Mouse (Mus musculus) T-helper 1 cell (primary cell): ENCODE results near the gene Ttf1.

ENCODE experiments used
- in situ Hi-C: fragments of 300-600 bp; cut with MboI, MseI; formaldehyde crosslinking; loops from one replicate; pipeline ENCODE4 v1.15.1; 2025; ENCODE audit warnings: high pct_unique_total_duplicates

Gene Ttf1

DNA sequence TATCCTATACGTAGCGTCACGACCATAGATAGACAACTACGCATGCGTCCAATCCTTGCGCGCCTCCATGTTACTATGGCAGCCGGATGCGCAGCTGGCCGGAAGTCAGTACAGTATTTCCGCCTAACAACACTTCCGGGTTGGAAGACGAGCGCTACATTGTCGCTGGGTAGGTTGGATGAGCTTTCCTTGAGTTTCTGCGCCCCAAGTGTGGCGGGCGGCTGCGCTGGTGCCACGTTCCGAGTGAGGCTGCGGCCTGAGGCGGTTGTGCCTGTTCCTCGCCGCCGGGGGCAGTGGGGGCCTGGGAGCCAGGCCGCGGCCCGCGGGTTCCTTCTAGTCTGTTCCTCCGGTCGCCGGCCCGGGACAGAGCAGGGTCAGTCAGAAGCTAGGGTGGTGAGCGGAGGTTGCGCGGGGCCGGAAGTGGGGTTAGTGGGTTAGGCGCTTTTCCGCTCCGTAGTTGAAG, at the start of gene Ttf1:
Gene Ttf1, plus strand, starts transcription at position 128 of the 463 bp plus-strand sequence.
- in situ Hi-C loops = no loop called here

DNA sequence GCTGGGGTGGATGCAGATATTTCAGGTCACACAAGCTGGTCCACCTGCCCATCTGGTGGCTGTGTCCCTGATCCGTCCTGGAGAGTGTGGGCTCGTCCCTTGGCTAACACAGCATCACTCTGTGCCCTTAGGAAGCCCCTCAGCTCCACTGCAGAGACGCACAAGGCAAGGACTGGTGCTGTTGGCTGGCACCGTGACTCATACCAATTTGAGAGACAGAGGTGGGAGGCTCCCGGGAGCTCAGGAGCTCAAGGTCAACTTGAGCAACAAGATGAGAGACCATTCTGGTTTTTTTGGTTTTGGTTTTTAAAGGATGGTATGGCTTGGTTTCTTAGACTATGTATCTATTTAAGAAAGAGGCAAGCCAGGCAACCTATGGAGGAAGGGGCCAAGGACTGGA, 47.5 kb upstream of the Ttf1 start:
- in situ Hi-C loops = no loop called here

DNA sequence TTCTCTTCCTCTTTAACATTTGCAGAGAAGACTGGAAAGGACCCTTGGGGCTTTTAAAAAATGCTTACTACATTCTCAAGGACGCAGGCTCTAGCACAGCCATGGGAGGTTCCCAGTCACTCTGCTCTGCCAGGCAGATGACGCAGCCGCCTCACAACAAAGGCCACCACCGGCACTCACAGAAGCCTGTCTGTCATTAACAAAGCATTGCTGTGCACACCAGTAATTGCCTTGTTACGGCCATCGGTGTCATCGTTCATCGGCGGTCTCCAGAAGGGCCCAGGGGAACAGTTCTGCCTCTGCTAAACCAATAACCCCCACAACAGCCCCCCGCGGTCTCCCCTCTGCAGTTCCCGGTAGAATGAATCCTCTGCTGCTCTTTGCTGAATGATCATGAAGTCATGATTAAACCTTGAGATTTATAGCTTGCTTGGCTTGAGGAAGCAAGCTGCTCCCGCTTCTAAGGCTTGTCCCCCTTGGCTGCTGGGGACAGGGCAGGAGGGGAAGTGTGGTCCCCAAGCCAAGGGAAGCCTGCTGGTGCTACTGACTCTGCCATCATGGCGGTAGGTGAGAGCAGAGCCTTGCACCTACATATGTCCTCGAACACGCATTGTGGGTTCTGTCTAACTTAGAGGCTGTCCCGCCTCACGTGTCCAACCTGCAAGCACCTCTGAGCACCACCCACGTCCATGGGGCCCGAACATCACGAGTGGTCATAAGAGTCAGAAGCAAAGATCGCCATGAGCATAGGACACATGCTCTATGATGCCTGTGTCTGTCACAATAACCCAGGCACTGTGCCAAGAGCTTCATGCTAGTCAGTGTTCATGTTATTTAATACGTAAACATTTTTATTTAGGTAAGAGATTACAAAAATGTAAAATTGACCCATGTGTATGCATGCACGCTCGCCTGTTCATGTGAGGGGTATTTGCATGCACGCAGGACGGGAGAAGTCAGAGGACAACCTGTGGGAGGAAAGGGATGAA, 43.2 kb upstream of the Ttf1 start:
- in situ Hi-C loops = no loop called here

DNA sequence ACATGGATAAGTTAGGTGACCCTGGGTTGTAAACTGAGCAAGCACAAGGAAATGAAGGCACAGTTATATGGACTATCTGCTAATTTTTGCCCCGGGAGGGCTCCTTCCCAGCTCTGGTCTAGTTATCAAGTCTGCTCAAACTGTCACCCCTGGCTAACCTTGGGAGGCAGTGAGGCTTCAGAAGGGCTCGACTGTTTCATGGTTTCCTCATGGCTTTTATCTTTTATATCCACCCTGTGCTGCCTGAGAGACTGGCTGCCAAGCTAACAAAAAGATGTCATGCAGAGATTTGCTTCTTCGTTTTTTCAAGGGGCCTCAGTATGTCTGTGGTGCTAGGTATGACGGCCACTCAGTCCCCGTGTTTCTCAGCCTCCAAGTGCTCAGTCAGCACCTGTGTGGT, 41.4 kb upstream of the Ttf1 start:
- in situ Hi-C loops = no loop called here

DNA sequence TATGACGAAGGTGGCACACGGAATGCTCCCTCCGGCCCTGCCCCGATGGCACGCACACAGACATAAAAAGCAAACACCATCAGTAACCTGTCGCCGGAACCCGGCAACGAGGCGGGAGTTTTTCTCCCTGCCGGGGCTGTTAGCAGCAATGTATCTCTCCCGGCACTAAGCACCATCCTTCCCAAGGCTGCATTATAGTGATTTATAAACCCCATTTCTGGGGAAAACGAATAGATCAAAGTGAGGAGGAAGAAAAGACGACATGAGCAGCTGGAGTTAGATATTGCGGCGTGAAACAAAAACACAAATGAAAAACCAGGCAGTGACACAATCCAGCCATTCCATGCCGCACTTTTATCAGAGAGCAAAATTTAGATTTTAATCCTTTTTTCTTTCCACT, 39.0 kb upstream of the Ttf1 start:
- in situ Hi-C loops = no loop called here

DNA sequence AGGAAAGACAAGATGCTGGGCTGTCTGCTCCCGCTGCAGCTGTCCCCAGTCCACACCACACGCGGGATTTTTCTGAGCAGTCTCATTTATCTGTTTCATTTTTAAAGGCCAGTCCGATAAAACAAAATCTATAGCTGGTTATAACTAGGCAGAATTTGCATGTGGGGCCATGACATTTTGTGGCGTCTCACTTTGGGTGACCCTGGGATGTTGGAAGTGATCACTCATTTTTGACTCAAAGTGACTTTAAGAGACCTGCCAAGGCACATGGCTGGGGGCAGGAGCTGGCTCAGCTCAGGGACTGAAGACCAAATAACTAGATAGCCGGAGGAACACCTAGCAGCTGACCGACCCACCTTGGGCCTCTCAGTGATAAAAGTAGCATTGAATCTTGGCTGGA, 37.1 kb upstream of the Ttf1 start:
- in situ Hi-C loops = no loop called here

DNA sequence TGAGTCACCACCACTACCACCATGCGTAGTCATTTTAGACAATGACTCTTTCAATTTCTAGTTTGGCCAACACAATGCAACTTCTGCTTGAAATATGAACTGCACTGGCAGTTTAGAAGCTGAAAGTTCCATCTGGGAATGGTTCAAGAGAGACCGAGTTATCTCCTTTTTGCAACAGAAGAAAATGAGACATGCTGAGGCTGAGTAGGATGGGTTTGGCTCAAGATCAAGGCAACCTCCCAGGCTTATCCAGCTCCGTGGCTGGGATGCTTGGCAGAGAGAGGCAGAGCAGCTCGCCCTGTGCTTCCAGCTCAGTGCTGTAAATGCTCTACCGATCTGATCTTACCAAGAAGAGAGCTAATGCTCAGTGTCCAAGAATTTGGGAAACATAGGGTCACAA, 34.8 kb upstream of the Ttf1 start:
- in situ Hi-C loops = no loop called here

DNA sequence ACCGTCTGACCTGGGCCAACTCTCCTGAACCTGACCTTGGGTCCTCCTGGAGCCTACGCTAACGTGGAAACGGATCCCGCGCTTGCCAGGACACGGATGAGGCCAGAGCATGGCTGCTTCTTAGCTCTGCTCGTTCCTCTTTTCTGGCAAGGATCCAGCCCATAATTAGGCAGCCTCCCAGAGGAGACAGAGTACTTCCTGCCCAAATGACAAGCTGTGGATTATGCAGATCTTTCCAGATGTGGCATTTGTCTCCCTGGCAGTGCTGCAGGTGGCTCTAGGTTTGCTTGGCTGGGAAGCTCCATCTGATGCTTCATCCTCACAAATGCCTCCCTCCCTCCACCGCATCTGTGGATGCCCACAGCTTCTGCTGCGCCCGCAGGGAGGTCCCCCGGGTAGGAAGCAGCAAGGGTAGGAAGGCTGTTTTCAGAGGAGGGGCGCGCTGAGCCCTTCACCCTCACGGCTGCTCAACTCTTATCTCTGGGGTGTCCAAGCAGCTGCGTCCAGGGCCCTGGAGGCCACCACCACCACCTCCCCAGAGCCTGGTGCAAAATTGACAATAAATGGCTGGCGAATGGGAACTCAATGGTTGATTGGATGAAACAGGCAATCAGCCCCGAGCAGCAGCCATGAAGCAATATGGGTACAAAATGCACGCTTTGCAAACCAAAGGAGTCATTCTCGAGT, 29.9 kb upstream of the Ttf1 start:
- in situ Hi-C loops = no loop called here

DNA sequence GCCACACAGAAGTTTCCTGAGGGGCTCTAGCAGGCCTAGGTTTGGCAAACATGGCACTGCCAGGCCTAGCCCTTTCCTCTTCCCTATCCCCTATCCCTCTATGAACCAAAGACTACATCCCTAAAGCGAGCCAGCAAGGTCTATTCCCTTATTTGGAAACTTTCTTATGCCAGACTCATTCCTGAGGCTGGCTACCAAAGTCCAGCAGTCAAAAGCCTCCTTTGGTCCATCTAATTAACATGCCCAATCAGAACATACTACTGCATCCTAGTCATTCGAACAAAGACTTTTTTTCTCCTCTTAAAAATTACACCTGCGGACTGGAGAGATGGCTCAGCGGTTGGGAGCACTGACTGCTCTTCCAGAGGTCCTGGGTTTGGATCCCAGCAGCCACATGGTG, 28.1 kb upstream of the Ttf1 start:
- in situ Hi-C loops = no loop called here

DNA sequence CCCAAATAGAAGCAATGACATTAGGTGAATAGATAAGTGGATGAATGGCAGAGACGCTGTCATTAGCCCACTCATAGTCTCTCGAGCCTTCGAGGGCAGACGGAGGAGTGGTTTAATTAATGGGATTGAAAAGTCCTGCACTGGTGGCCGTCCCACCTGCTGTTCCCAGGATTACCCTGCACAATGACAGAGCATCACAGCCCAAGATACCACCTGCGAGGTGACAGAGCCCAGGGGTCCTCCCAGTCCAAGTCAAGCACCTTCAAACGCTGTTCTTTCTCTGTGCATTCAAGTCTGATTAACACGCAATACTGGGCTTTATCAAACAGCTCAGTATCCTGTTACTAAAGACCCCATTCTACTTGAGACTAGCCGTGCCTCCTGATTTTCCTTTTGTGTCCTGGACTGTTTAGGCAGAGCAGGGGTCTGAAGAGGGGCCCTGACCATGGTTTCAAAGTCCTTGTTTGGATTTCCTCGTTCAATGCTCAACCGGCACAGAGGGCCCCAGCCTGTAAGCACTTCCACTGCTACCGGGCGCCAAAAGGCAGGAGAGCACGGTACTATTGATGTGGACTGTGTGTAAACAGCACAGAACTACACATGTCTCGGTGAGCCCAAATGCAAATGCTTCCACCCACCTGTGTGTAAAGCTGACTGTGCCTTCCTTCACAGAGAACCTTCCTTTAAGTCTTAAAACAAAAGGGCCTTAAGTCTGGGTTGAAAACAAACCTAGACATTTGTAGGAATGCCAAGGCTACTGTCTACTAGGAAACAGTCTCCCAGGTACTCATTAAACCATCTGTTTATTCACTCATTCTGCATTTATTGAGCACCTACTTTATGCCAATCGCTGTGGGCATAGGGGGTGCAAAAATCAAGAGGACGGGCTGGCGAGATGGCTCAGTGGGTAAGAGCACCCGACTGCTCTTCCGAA, 25.3 kb upstream of the Ttf1 start:
- in situ Hi-C loops = no loop called here

DNA sequence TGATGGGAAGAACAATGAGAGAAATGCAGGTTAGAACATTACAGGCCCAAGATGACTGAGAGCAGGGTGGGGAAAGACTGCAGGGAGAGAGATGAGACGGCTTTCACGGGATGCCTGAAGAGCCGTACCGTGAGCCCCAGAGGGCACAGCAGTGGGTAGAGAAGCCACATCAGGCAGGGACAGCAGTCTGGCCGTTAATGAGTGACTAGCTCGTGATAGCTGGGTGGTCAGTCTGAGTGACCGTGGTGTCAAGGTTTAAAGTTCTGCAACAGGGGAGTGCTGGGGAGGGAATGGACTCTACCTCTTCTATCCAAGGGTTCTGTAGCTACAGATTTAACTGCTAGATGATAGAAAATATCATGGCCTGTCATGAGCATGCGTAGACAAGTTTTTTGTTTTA, 24.4 kb upstream of the Ttf1 start:
- in situ Hi-C loops = no loop called here

DNA sequence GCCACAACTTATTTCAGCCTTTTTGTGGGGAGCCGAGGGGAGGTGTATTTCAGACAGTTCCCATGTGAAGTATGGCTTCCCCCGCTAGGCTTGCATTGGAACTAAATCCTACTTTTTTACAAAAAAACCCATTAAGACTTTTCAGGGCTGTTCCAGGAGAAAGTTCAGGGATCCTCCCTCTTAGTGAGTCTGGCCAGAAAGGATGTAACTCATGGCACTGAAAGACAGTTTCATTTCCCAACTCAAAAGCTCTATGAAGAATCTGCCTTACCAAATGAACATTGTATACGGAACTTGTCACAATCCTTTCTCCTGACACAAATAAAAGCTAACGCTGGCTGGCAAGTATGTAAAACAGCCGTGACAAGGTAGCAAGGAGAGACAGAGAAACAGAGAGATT, 20.3 kb upstream of the Ttf1 start:
- in situ Hi-C loops = loop anchor here (5.0 kb wide), 1 partner anchor 117 kb away; no protein-coding TSS in a partner anchor

DNA sequence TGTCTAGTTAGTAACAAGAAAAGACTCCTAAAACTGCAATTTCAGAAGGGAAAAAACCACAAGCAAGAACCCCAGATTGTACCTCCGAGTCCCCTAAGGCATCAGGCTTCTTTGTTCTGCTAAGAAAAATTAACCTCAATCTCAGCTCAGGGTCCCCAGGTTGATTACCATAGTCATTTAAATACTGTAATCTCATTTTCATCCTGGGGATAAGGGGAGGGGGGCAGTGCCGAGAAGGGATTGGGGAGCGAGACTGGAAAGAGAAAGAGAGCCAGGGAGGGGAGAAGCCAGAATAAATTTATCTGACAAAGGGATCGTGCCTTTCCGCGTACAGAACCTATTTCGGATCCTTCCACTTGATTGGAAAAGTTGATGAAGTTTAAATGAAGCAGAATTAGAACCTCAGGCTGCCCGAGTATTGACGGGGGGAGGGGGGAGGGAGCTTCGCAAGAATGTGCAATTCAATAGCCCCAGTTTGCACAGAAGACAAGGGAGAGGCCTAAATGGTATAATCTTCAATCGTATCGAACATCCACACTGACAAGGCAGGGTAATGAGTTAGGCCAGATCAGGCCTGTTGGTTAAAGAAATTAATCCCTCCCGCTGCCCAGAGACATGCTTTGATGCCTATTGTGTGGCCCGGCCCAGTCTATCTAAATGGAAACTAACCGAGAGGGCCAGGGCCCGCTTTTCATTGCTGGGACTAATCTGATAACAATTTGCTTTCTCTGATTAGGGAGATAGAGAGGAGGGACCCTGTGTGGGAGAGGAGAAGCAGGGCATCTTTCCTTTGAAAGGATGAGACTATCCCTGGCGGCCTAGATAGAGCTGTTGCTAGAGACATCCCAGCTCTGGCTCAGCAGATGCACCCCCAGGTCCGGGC, 19.2 kb upstream of the Ttf1 start:
- in situ Hi-C loops = loop anchor here (5.0 kb wide), 1 partner anchor 119 kb away; no protein-coding TSS in a partner anchor

DNA sequence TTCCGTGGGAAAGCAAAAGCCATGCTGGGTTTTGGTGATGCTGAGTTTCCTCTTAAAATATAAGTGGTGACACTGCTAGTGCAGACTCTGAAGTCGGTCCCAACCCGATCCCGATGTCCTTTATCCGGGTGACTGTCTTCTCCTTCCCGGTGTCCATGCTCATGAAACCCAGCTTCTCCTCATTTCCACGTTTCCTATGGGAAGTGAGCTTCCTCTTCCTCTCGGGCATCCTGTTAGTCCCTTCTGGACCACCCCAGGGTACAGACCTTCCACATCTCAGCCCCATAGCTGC, 18.6 kb upstream of the Ttf1 start:
- in situ Hi-C loops = loop anchor here (5.0 kb wide), 1 partner anchor 119 kb away; no protein-coding TSS in a partner anchor

DNA sequence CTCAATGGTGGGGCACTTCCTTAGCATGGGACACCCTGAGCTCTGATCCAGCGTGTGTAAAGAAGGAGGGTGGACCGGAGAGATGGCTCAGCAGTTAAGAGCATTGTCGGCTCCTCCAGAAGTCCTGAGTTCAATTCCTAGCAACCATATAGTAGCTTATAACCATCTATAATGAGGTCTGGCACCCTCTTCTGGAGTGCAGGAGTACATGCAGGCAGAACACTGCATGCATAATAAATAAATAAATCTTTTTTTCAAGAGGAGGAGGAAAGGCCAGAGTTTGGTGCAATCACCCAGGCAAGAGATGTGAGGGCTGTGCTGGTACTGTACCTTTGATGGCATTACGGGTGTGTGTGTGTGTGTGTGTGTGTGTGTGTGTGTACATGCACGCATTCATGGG, 17.9 kb upstream of the Ttf1 start:
- in situ Hi-C loops = loop anchor here (5.0 kb wide), 1 partner anchor 120 kb away; no protein-coding TSS in a partner anchor

DNA sequence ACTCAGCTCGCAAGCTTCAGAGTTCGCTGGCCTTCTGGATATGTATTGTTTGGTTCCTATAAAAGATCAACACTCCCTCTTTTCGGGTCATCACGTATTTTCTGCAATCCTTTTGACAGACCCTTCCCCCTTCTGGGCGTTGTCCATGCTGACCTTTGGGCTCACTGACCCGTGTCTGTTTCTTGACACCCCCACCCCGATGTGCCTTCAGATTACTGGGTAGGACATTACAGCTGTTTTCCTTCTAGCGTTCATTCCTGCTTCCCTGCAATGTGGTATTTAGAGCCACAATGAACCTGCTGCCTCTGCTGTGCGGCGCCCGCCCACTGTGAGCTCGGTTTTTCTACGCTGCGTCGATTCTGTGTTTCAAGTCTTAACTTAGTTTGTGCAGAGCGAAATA, 13.9 kb upstream of the Ttf1 start:
- in situ Hi-C loops = no loop called here

DNA sequence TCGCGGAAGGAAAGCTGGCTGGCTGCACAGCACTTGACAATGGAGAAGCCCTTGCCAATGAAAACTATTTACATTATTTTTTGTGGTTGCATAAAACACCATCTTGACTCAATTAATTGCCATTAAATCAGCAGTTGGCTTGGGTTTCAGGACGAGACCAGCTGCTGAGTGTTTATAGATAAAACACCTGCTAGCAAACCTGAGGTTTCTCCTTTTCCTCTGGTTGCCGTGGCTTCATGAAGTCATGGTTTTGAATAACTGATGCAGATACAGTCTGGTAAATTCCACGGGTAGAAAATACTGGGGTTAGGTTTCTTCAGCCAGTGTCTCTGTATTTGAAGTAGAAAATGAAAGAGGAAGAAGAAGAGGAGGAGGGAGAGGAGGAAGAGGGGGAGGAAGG, 8.1 kb upstream of the Ttf1 start:
- in situ Hi-C loops = loop anchor here (5.0 kb wide), 1 partner anchor 295 kb away; no protein-coding TSS in a partner anchor

DNA sequence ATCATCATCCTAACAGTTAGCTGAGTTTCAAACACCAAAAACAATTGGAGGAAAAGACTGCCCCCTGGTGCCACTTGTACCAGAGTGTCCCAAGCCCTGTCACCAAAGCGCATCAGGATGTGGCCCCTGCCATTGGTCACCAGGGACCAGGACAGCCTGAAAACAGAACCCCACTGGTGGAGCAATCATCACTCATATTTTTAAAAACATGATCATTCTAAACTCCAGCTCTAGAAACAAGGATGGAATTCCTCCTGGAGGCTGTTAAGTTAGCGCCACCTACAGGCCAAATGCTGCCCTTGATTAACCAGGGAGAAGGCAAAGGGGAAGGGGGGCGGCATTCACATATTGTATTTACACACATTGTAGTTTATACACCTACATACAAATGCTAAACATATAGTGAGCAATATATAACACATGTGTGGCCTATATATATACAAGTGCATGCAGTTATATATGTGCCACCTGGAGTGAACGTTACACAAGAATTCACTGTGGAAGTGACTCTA, 7.1 kb upstream of the Ttf1 start:
- in situ Hi-C loops = loop anchor here (5.0 kb wide), 1 partner anchor 296 kb away; no protein-coding TSS in a partner anchor

DNA sequence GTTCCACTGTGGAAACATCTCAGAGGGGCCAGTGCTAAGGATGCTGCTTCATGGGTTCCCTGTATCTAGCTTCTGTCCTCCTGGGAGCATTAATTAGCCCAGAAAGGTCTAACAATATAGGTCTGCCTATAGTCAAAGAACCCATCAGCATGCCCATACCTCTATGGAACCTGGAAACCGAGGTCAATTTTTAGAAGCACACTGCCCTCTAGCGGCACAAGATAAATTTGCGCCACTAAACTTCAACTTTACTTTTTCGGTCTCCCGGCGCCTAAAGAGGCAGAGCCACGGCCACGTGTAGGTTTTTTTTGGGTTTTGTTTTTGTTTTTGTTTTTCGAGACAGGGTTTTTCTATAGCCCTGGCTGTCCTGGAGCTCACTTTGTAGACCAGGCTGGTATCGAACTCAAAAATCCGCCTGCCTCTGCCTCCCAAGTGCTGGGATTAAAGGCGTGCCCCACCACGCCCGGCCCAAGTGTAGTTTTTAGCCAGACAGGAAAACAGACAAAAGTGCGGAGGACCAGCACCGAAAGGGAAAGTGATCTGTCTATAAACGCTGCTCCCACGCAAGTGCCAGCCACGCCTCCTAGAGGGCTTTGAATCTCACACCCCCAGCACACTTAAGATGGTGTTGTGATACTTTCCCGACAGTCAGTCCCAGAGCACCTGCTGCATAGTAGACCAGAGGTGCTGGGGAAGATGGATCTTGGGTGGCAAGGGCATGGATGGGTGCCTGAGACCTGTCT, 6.1 kb upstream of the Ttf1 start:
- in situ Hi-C loops = loop anchor here (5.0 kb wide), 1 partner anchor 297 kb away; no protein-coding TSS in a partner anchor
